Mouse (Mus musculus): ENCODE measurements around the gene Gm11985. TPM values are rescaled to one million over a fixed set of nuclear protein-coding genes. Genes with fewer than 3 reads are reported as not detected.
"Not testable (repeated sequence)": the region's sequence is repeated elsewhere in the genome, so short reads cannot be mapped to it uniquely, and the experiment has no call there.

Gm11985 gene
- total RNA-seq (2021) = not detected
- long read RNA-seq, experiment 1 = 0 reads
- long read RNA-seq, experiment 2 = 0 reads

DNA sequence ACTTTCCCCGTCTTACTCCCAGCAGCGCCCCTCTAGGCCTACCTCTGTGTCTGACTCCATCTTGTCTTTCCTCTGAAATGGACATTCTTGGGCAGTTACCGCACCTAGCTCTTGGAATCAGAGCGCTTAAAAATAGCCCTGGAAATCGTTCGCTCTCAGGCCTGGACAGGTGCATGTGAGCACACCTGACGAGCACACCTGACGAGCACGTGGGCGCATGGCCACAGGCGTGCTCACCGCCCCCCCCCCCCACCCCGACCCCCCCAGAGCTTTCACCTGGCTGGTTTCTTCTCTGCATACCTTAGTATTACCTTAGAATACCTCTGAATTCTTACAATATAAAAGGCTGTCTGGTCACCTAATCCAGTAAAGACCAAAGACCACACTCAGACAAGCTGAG, at the start of gene Gm11985:
Gm11985 (minus strand) TSS at position 101 of the 400 bp plus-strand sequence.
- no peak for TF ChIP-seq CTCF (IDR thresholded peaks at IDR 0.05)
- intact Hi-C loops (cut with DNase I) = no loop called here
- Histone ChIP-seq H3K4me3 (no peak within 1 kb of the TSS), H3K27ac (no peak within 1 kb of the TSS)
- DNase-seq (ENCODE audit: extremely low spot score in 1 of 2, low spot score in 2 of 2) = no peak

DNA sequence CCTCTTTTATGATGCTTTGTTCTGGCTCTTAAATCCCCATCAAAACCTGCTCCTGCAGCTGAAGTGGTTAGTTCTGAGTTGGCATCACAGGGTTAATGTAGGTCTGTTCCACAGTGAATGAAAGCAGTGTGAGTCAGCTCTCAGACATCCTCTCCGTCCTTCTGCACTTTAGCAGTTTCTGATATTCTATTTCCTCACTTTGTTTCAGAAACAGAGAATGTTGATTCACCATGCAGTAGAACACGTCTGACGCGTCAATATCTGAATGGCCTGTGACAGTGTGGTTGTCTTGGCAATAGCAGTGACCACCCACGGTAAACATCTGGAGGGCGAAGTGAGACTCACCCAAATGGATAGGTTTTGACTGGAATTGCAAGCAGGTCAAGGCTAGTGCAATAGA, 49.3 kb upstream of the Gm11985 start:
- intact Hi-C loops (cut with DNase I) = no loop called here
- H3K4me3 ChIP-seq = no peak overlapping the region
- no peak for DNase-seq (ENCODE audit: extremely low spot score in 1 of 2, low spot score in 2 of 2)
- H3K27ac ChIP-seq = no peak overlapping the region
- no peak for TF ChIP-seq CTCF (IDR thresholded peaks at IDR 0.05)

DNA sequence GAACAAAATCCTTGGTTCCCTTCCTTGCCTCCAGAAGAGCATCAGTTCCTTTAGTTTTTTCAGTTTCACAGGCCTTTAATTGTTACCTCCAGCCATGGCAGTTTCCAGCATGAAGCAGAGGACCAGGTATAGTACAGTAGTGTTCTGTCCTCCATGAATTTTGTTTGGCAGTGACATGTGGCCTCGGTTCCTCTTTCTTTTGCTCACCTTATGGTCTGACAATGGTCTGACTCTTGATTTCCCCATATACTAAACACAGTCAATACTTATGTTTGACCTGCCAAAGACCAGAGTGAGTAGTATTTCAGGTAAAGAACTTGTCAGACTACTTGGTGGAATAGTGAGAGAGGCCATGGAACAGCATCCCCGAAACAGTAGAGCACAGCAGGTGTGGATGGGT, 48.4 kb upstream of the Gm11985 start:
- intact Hi-C loops (cut with DNase I) = no loop called here
- no peak for DNase-seq (ENCODE audit: extremely low spot score in 1 of 2, low spot score in 2 of 2)
- Histone ChIP-seq H3K27ac (no peak overlapping the region), H3K4me3 (no peak overlapping the region)
- no peak for TF ChIP-seq CTCF (IDR thresholded peaks at IDR 0.05)

DNA sequence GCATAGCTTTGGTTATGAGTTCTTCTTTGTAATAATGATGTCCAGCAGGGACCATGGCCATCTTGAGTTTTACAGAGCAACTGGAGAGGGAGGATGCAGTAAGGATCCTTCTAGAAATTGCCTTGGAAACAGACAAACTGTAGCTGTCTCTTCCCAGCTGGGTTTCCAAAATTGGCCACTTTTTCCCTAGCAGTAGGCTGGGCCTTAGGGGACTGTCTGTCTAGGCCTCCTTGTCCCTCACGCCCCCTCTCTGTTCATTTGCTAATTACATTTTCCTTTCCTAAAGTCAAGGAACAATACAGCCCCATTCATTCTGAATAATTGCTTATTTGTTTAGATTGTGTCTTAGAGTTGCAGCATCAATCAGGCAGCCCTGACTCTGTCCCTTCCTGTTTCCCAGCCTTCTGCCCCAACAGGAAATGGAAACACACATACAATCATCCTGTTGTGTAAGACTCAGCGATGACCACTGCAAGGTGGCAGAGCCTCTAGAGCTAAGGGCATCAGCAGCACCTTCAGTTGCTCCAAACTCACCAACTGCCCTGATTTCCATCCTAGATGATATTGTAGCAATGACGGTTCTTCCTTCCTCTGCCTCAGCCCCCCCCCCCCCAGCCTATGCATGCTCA, 46.7 kb upstream of the Gm11985 start:
- Histone ChIP-seq H3K27ac (no peak overlapping the region), H3K4me3 (no peak overlapping the region)
- intact Hi-C loops (cut with DNase I) = no loop called here
- DNase-seq (ENCODE audit: extremely low spot score in 1 of 2, low spot score in 2 of 2) = no peak
- no peak for TF ChIP-seq CTCF (IDR thresholded peaks at IDR 0.05)

DNA sequence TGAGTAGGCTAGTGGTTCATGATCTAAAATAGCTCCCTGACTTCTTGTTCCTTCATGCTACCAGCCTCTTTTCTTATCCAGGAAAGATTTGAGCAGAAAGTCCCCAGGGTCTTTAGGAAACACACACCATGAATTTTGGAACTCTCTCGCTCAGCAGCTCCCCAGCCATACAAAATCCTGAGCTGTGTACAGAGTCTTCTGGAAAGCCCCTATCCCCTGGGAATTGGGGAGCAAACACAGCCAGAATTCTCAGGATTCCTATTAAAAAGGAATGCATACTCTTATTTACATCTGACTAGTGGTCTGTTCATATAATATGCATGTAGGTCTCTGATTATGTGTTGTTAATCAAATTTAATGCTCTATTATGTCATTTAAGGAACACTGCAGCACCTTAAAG, 46.1 kb upstream of the Gm11985 start:
- intact Hi-C loops (cut with DNase I) = no loop called here
- no peak for TF ChIP-seq CTCF (IDR thresholded peaks at IDR 0.05)

DNA sequence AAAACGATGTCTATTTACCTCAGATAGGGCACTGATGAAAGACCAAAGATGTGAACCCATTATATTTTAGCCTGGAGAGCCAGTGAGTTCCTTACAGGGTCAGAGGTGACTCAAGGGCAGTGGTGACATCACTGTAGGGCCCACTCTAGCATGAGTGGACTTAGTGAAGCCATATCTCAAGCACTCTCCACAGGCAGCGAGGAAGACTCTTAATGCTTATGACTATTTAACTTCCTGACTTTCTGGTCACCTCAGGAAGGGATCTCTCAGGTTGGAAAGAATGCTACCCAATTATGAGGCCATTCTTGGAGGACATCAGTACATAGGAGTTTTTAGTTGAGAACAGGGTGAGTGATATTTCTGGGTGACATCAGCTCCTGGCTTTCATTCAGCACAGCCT, 45.0 kb upstream of the Gm11985 start:
- H3K4me3 ChIP-seq = no peak overlapping the region
- DNase-seq (ENCODE audit: extremely low spot score in 1 of 2, low spot score in 2 of 2) = no peak
- no peak for TF ChIP-seq CTCF (IDR thresholded peaks at IDR 0.05)
- intact Hi-C loops (cut with DNase I) = no loop called here
- no peak overlapping the region for H3K27ac ChIP-seq

More for the DNA sequence above, 46.1 kb upstream of the Gm11985 start:
- H3K27ac ChIP-seq = no peak overlapping the region
- no peak overlapping the region for H3K4me3 ChIP-seq
- no peak for DNase-seq (ENCODE audit: extremely low spot score in 1 of 2, low spot score in 2 of 2)

DNA sequence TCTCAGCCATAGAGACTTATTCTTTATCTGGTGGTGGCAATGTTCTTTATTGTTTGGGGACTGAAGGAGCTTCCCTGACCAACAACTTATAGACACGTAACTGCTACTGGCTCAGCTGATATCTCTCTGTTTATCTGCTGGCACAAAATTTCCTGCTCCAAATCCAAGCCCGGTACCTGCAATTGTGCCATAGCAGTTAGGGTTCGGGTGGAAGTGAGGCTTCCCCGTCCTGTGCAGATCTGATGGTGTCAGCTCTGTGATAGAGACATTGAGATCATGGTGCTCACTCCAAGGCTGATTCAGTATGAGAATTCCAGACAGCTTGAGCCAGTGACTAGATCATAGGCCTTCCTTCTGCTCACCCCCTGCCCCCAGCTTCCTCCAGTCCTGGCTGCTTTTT, 43.6 kb upstream of the Gm11985 start:
- H3K4me3 ChIP-seq = no peak overlapping the region
- intact Hi-C loops (cut with DNase I) = no loop called here

DNA sequence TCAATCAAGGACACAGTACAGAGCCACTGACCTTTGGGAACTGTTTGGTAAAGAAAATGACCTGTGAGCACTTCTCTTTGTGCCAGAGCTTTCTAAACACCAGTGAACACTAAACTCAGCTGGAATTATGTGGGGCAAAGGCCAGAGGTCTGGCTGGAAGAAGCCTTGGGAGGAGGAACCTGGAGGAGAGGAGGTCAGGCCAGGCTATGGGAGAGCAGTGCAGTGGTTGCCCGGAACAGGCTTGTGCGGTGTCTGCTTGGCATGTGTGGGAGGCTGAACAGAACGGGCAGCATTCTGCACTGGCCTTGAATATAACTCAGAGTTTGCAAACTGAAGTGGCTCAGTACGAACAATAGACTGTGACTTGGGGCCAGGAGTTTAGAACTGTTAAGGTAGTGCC, 41.6 kb upstream of the Gm11985 start:
- intact Hi-C loops (cut with DNase I) = no loop called here
- no peak for DNase-seq (ENCODE audit: extremely low spot score in 1 of 2, low spot score in 2 of 2)
- Histone ChIP-seq H3K4me3 (no peak overlapping the region), H3K27ac (no peak overlapping the region)
- TF ChIP-seq CTCF (IDR thresholded peaks at IDR 0.05) = no peak

More for the DNA sequence above, 43.6 kb upstream of the Gm11985 start:
- no peak for TF ChIP-seq CTCF (IDR thresholded peaks at IDR 0.05)
- no peak overlapping the region for H3K27ac ChIP-seq
- no peak for DNase-seq (ENCODE audit: extremely low spot score in 1 of 2, low spot score in 2 of 2)

DNA sequence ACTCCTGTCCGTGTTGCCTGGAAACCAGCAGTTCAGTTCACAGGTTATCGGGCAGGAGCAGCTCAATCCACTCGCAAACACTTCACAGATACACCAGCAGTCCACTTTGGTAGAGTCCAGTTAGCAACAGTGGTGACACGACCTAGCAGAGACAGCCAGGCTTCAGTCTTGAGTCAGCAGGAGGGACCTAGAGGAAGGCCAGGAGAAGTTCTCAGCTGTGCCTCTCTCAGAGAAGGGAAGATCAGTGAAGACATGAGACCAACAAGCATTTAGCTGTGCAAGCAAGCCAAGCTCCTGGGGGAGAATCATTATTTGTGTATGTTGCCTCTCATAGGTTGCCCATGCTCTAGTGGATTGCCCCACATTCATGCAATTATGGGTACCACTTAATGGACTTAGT, 39.7 kb upstream of the Gm11985 start:
- intact Hi-C loops (cut with DNase I) = no loop called here
- DNase-seq (ENCODE audit: extremely low spot score in 1 of 2, low spot score in 2 of 2) = no peak
- Histone ChIP-seq H3K4me3 (no peak overlapping the region), H3K27ac (no peak overlapping the region)
- TF ChIP-seq CTCF (IDR thresholded peaks at IDR 0.05) = no peak

DNA sequence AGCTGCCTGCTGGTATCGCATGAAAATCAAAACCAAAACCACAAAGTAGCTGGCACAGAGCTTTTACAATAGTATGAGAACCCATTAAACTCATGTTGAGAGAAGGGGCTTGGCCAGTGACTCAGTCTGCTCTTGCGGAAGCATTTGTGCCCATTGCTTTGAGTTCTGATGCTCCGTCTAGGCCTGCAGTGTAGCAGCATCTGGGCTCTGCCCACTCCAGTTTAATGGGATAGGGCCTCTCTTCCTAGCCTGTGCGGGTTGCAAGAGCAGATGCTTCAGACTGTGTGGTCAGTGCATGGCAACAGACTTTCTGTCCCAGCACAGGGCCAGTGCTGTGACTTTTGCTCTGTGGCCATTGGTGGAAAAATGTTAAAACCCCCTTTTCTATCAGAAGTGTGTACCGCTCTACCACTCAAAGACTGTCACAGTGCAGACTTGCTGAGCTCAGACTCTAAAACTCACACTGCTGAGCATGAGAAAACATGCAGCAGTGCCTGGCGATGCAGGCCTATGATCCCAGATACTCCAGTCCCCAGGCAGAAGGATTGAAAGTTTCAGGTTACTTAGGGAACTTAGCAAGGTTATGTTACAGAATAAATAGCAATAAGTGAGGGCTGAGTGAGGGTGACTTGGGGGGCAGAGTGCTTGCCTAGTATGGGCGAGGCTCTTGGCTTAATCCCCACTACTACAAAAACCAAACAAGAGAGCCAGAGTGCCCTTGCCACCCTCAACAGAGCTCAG, 38.6 kb upstream of the Gm11985 start:
- no peak overlapping the region for H3K27ac ChIP-seq

DNA sequence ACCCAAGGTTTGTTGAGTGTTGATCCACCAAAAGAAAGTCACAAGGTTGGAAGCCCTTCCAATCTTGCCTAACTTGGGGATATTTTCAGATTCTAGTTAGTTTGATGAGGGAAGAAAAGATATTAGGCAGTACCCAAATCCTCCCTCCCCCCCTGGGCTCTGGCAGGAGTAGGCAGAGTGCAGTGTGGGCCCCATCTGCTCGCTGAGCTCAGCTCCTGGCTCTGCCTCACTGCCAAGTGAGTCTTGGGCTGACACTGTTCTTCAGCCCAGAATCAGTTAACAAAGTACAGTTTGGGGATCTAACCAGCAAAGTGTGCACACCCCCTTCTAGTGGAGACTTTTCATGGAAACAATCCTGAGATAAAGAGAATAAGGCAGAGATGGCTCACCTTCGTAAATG, 37.8 kb upstream of the Gm11985 start:
- intact Hi-C loops (cut with DNase I) = no loop called here
- no peak for TF ChIP-seq CTCF (IDR thresholded peaks at IDR 0.05)
- Histone ChIP-seq H3K27ac (no peak overlapping the region), H3K4me3 (no peak overlapping the region)
- peak in 1 of 2 experiments; percentile 28 for DNase-seq (ENCODE audit: extremely low spot score in 1 of 2, low spot score in 2 of 2)

More for the DNA sequence above, 38.6 kb upstream of the Gm11985 start:
- intact Hi-C loops (cut with DNase I) = no loop called here
- no peak for DNase-seq (ENCODE audit: extremely low spot score in 1 of 2, low spot score in 2 of 2)
- no peak overlapping the region for H3K4me3 ChIP-seq
- no peak for TF ChIP-seq CTCF (IDR thresholded peaks at IDR 0.05)

DNA sequence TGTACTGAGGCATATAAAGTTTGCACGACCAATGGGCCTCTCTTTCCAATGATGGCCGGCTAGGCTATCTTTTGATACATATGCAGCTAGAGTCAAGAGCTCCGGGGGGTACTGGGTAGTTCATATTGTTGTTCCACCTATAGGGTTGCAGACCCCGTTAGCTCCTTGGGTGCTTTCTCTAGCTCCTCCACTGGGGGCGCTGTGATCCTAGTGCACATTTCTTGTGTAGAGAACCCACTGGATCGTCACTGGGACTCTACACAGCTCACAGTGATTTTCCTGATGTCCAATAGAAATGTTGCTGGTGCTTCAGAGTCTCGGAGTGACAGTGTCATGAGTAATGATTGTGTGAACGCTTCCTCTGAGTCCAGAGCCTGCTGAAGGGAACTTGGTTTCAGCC, 33.5 kb upstream of the Gm11985 start:
- H3K4me3 ChIP-seq; DNase-seq (ENCODE audit: extremely low spot score in 1 of 2, low spot score in 2 of 2); H3K27ac ChIP-seq; intact Hi-C loops (cut with DNase I): not testable (repeated sequence)
- peak; percentile 25 for TF ChIP-seq CTCF (IDR thresholded peaks at IDR 0.05)

Data from left cerebral cortex, adult 2 months (tissue).